Mouse (Mus musculus) cerebellum, postnatal 25 days (tissue): ENCODE data around the gene Pnma1.

Experiments used
- DNase-seq, 2 experiments: peaks; one replicate each; pipeline ENCODE4 v3.0.0; 2021; ENCODE audit warnings: mixed read lengths in 2 of 2

Pnma1 gene

DNA sequence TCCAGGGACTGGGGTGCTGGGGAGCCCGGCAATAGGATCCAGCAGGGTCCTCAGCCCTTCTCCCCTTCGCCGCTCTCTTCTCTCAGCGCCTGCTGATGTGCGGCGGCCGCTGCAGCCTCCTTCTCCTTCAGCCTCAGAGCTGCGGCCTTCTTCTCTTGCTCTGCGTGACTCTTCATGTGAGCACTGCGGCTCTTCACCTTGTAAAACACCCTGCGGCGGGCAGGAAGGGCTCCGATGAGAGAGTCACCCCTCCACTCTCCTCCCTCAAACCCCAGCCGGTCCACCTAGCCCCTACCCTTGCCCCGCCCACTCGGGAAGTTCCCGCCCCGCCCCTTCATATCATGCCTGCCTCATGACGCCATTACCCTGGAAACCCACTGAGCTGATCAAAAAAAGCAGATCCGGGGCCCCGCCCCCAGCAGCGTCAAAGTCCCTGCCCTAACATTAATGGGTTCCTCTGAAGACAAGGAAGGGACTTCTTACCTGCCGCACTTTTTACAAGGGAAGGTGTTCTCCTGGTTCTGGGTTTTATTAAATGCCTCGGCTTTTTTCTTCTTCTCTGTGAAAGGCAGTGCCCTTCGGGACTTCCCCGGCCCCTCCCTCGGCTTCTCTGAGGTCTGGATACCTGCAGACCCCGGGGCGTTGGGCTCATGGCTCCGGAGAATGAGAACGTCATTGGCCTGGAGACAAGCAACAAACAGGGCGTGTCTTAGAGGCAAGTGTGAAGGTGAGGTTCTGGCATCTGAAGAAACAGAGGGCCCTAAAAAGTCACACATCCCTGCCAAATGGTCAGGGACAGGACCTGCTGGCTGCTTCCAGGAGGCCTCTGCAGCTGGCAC is 4.3 kb upstream of the Pnma1 start:
- no peak for DNase-seq

DNA sequence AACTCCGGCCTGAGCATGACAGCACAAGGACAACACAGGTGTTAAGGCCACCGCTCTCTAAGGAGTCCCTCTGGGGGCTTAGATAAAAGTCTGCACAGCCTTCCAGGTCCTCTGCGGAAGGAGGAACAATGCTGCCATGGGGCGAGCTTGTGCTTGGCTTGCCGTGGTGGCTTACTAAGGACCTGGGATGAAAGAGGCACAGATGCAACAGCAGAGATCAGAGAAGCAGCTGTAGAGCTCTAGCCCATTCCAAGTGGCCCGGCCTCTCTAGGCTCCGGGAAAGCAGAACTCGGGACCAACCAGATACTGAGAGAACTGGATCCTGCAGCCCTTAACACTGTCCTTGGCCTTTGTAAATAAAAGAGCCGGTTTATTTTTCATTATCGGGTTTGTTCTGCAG is 3.6 kb upstream of the Pnma1 start:
- DNase-seq, result no peak

DNA sequence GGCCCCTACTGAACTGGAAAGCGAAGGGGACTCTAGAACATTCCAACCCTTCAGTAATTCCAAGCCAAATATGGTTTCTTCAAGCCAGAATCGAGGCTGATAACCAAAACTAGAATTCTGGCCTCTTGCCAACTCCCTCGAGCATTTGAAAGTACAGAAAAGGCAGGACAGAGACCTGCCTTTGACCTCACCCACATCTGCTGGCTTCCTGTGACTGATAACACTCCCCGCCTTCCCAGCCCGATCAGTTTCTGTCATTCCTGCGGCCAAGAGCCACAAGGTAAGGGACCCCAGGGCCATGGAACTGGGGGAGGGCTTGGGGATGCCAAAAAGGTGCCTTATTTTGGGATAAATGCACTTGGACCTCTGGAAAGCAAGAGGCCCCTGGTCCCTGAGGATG is 2.7 kb upstream of the Pnma1 start:
- DNase-seq, result no peak

DNA sequence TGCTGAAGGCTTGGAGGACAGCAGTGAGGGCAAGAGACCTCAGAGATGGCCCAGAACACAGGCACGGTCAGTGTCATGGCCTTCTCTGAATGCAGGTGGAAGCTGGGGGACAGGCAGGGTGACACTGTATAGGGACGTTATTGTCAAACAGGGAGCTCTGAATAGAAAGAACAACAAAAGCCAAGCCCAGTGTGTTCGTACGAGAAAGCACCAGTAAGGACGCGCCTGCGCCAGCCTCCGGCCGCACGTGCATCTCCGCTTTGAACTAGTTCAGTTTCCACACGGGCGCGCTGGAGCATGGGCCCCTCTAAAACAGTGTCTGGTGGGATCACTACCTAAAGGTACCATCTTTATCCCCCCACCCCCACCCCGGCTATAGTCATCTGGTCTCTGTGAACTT is 1.7 kb upstream of the Pnma1 start:
- no peak for DNase-seq

DNA sequence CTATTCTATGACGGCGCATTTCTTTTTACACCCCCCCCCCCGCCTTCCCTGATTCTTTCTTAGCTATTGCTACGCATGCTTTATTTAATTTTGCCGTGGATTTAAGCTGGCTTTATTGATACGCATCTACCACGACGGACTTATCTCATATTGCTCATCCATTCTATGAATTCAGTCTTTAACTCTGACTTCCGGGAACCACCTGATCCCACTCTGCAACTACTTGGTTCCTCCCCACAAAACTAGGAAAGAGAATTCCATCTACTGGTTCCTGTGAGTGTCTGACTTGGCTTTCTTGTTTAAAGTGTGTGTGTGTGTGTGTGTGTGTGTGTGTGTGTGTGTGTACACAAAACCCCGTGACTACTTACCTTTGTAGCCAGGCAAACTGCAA is 328 bp upstream of the Pnma1 start:
- no peak for DNase-seq

- DNase-seq, result no peak
These were observed 5.8 kb downstream of the Pnma1 start for GRCm38 (mm10) chr12:84142281-84143050.

DNA sequence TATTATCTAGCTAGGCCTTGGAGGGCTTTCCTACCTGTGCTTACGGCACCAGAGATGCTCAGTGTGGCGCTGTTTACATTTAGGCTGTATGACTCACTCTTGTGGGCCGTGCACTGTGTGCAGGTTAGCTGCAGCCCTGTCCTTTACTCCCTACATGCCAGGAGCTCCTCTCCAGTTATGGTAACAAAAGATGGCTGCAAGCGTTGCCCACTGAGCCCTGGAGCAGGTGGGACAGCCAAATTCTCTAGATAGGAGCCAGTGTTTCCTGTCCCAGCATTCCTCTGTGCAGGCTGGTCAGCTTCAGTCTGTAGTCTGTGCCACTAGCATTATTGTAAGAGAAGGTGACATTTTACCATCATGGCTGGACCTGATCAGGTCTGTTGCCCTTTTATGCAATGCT is 7.0 kb downstream of the Pnma1 start:
- no peak for DNase-seq

DNA sequence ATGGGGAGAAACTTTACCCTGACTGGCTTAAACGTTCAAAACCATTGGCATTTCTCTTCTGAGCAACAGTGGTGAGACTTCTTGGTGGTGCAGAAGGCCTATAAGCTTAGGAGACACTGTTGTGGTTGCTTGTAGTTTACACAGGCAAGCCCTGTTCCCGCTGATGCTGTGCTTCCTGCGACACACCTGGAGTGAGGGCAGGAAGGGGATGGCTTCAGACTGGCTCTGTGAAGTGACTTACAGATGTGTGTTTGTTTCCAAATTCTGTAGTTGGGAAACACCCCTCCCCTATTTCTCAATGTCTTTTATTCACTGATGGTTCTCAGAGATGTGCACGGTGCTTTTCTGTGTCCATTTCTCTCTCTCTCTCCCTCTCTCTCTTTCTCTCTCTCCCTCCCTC is 8.2 kb downstream of the Pnma1 start:
- DNase-seq, result no peak

- no peak for DNase-seq
These were observed 11.2 kb downstream of the Pnma1 start for GRCm38 (mm10) chr12:84137131-84137530.

GRCm38 (mm10) chr12:84132265-84132664 is 16.0 kb downstream of the Pnma1 start:
- DNase-seq, result peak; percentile 22 to 51

DNA sequence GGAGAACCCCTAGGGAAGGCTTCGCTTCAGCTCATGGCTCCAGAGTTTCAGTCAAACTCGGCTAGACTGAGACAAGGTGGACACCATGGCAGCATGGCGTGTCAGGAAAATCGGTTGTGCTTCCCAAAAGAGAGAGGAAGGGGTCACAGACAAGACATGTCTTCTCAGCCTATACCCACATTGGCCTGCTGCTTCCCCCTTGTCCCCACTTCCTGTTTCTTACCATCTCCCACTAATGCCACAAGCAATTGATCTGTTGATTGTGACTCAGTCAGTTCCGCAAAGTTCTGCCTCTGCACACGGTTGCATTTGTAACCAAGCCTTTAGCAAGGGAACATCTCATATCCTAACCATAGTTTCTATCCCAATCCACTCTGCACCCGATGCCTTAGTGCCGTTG is 18.4 kb downstream of the Pnma1 start:
- no peak for DNase-seq

GRCm38 (mm10) chr12:84128576-84128975 is 19.7 kb downstream of the Pnma1 start:
- DNase-seq, result no peak

- no peak for DNase-seq
These were observed 21.4 kb downstream of the Pnma1 start for GRCm38 (mm10) chr12:84126899-84127298.

DNA sequence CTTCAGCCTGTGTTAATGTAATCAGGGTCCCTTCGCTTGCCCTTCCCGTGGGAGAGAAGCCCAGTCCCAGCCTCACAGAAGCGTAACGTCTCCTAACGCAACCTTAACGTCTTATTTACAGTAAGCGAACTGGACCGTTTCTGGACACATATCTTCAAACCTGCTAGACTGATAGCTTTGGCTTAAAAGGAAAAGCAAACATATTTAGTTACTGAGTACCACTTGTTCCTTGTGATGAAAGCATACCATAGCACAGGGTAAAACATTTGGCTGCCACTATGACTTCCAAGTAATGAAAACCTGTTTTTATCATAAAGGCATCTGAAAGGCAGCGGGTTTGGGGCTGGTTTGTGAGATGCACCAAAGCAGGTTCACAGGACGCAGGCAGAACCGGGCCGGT is 22.4 kb downstream of the Pnma1 start:
- DNase-seq, result no peak

DNA sequence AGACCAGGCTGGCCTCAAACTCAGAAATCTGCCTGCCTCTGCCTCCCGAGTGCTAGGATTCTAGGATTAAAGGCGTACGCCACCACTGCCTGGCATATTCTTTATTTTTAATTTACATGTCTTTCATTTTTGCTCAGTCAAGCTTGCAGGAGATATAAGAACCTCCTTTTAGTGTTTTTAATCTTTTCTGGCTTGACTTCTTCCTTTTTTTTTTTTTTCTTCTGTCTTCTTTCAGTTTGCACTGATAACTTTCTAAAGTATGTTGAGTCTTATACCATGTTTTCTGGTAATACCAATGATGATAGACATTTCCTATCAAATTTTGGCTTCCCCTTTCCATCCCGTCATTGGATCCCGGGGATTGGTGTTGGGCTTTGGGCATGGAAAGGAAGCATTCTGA is 28.7 kb downstream of the Pnma1 start:
- DNase-seq, result no peak

- DNase-seq, result peak; percentile 86 to 94
These were observed 33.9 kb downstream of the Pnma1 start, which contains the start of gene Dnal1 for GRCm38 (mm10) chr12:84114153-84114994. Gene Dnal1, plus strand, starts transcription at chr12:84114366.

DNA sequence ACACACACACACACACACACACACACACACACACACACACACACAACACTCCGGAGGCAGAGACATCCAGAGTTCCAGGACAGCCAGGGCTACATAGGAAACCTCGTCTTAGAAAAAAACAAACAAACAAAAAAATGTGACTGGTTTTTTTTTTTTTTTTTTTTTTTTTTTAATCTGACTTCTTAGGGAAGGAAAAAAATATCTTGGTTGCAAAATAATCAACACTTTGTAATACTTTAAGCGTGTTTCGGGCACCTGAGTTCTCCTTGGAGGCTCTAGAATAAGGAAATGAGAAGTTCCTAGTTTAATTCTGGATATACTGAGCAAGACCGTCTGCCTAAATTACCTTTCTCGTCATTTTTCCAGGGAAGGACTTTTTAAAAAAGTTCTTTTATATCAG is 34.6 kb downstream of the Pnma1 start:
- DNase-seq, result no peak

DNA sequence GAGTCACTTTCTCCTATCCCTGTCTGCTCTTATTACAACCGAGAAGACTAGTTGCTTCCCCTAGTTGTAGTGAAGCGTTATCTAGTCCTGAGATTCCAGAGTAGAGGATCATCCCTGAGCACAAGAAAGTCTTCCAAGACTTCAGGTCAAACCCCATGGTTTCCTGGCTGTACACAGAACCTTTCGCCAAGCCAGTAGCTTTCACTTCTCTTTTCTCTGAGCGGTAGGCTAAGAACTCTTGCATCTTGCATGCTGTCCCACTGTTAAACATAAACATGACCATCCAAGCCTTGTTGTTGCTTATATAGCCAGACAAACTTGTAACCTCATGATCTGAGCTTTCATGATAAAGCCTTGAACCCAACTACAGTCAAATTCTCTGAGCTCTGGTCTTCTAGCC is 37.5 kb downstream of the Pnma1 start:
- DNase-seq, result no peak

GRCm38 (mm10) chr12:84109924-84110323 is 38.4 kb downstream of the Pnma1 start:
- DNase-seq, result no peak

- DNase-seq, result no peak
These were observed 40.6 kb downstream of the Pnma1 start for GRCm38 (mm10) chr12:84107692-84108091.

- no peak for DNase-seq
These were observed 41.3 kb downstream of the Pnma1 start for GRCm38 (mm10) chr12:84107012-84107411.

DNA sequence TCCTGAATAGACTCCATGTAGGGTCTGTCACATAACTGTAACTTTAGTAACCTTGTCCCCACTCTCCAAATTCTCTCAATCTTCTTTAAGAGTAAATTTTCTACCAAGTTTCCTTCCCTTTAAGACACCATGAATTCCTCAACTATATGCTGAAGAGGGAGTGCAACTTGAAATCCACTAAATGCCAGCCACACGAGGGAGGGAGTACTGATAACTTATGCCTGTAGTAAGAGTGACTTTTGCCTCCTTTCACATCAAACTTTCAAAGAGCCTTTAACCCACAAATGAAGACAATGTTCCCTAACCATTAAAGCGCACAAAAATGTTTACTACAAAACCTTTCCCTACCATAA is 46.8 kb downstream of the Pnma1 start:
- no peak for DNase-seq
